Mouse (Mus musculus) testis, adult 2 months (tissue): ENCODE data around the gene St3gal3.

Experiments
- CTCF ChIP-seq: fragments of 200-500 bp; IDR thresholded peaks from 2 replicates; pipeline ENCODE4 v1.5.1; 2012; ENCODE audit warnings: low read depth, mild to moderate bottlenecking, inconsistent platforms, low read length, moderate library complexity; ENCODE audit not compliant: control insufficient read depth, insufficient read depth, insufficient replicate concordance
- POLR2A ChIP-seq: fragments of 200-500 bp; IDR thresholded peaks from 2 replicates; pipeline ENCODE4 v1.6.1; 2012; ENCODE audit warnings: low read depth, mild to moderate bottlenecking, inconsistent platforms, low read length, moderate library complexity; ENCODE audit not compliant: control insufficient read depth

DNA sequence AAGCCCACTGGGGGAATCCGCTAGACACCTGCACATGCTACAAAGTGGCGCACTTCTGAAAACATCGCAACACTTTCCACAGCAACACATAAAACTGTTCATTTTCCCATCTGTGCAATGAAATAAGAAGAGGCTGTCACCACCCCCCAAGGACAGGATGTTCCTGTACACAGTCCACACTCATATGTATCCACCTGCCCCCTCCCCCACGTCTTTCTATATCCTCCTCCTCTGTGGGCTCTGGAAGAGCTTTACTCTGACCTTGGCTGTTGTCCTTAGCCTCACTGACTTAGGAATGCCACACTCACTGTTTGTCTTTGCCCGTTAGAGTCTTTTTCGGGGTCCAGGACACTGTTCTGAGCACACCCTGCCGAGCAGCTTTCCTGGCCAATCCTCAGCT lies 62.8 kb downstream of the St3gal3 start:
- TF ChIP-seq CTCF, result no peak
- TF ChIP-seq POLR2A, result no peak
